Mouse (Mus musculus) megakaryocyte, embryonic 14.5 days (primary cell): ENCODE data around the gene Asah2. TPM values are rescaled to one million over a fixed set of nuclear protein-coding genes. Genes with fewer than 3 reads are reported as not detected.
"Not testable (repeated sequence)": the region's sequence is repeated elsewhere in the genome, so short reads cannot be mapped to it uniquely, and the experiment has no call there.

Experiments
- H3K27me3 ChIP-seq: replicated peaks from 2 replicates; pipeline ENCODE3; 2012; ENCODE audit warnings: inconsistent platforms
- H3K36me3 ChIP-seq: replicated peaks from 2 replicates; pipeline ENCODE3; 2012; ENCODE audit warnings: low read length, inconsistent platforms, mixed read lengths
- H3K4me1 ChIP-seq: 2 replicates; pipeline ENCODE4 v1.6.1; 2012; ENCODE audit warnings: inconsistent platforms
- H3K4me3 ChIP-seq: replicated peaks from 2 replicates; pipeline ENCODE3; 2012; ENCODE audit warnings: moderate library complexity, mild to moderate bottlenecking, inconsistent platforms
- H3K9me3 ChIP-seq: 2 replicates; pipeline ENCODE4 v1.6.1; 2012; ENCODE audit warnings: inconsistent platforms
- FLI1 ChIP-seq: IDR thresholded peaks from 2 replicates; pipeline ENCODE4 v1.6.1; 2012; ENCODE audit warnings: low read length, inconsistent platforms, mixed read lengths
- GATA1 ChIP-seq: IDR thresholded peaks from 3 replicates; pipeline ENCODE4 v1.6.1; 2012; ENCODE audit warnings: mixed read lengths, low read length, inconsistent platforms, borderline replicate concordance
- polyA plus RNA-seq: library from polyadenylated mRNA; stranded (reverse); fragments of >175 nt; gene quantifications from 2 replicates; pipeline ENCODE4 v1.2.3, GENCODE M21; 2012; ENCODE audit warnings: low replicate concordance; ENCODE audit not compliant: insufficient read depth

Asah2 gene
- polyA plus RNA-seq, 1 experiment = 0.48 TPM

DNA sequence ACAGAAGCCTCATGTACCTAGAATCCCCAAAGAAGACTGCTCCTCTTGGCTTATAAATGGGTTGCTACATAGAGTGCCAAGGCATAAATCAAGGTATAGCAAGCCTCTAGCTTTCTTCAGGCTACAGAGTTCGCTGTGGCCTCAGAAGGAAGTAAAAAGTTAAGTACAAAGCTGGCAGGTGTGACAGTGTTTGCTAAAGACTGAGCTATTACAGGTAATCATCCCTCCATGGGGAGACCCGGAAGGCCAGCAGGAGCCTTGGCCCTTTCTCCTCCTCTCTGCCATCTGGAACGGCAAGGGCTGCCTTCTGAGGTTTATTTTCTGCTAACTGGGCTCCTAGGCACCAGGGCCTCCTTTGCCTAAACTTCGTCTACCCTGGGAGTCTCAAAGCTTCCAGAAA is 3.8 kb downstream of the Asah2 start:
- TF ChIP-seq FLI1 (no peak), GATA1 (no peak)
- Histone ChIP-seq H3K9me3 (no peaks in the 10 kb centered on the region), H3K36me3 (no peaks in the 10 kb centered on the region), H3K27me3 (no peaks in the 10 kb centered on the region), H3K4me1 (peaks cover 18% of the 10 kb centered on the region), H3K4me3 (no peak overlapping the region)

DNA sequence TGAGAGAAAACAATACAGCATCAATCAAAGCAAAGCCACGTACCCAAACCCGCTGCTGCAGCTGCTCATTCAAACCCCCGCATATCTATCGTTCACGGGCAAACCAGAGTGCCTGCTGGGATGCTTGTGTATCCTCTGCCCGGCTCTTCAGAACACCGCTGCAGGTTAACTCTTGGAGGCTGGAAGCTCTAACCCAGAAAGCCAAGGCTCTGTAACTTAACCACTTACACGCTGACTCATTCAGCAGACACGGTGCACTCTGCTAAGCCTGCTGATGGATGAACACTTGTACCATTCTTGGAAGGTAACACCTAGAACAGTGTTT is 5.1 kb downstream of the Asah2 start:
- no peaks in the 10 kb centered on the region for H3K27me3 ChIP-seq
- H3K9me3 ChIP-seq = no peaks in the 10 kb centered on the region
- H3K4me3 ChIP-seq = no peak overlapping the region
- TF ChIP-seq FLI1 = no peak
- peaks cover 18% of the 10 kb centered on the region for H3K4me1 ChIP-seq
- H3K36me3 ChIP-seq = no peaks in the 10 kb centered on the region

DNA sequence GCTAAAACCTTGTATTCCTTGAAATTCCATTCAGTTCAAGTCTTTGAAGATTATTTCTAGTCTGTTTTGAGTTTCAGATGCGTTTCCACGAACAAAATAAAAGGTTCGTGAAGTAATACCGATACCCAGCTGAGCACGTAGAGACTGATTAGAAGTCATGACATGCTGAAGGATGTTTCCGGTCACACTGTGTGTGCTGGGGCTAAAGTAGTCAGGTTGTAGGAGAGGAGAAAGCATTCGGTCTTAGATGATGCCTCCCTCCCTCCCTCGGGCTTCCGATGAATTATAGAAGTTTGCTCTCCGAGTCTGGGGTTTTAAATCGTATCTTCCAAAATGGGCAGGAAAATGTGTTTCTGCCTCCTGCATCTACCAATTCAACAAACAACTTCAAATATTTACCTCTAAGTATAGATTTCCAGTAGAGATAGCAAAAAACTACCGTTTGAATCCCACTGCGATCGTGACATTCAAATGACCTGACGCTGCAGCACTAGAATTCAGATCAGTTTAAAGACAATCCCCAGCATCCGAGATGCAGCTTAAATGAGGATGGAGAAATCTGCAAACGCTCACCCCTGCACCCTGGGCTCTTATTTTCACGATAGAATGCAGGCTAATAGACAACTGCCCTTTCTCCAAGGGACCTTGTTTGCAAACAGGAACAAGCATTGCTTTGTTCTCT is 5.6 kb downstream of the Asah2 start:
- TF ChIP-seq GATA1 = no peak
- no peak for TF ChIP-seq FLI1
- Histone ChIP-seq H3K4me3 (no peak overlapping the region), H3K9me3 (no peaks in the 10 kb centered on the region), H3K36me3 (no peaks in the 10 kb centered on the region), H3K27me3 (no peaks in the 10 kb centered on the region), H3K4me1 (peaks cover 18% of the 10 kb centered on the region)

DNA sequence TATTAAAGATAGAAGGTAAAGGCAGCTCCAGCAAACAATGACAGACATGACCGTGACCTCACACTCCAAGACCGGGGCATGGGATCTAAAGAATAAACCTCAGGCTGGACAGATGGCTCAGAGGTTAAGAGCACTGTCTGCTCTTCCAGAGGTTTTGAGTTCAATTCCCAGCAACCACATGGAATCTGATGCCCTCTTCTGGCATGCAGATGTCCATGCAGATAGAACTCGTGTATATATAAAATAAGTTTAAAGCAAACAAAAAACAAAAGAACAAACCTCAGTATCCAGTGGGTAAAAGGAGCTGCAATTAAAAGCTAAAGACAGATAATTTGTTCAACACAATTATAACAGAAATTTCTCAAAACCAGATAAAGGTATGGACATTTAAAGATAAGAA is 9.4 kb downstream of the Asah2 start:
- TF ChIP-seq GATA1 (no peak), FLI1 (no peak)
- no peaks in the 10 kb centered on the region for H3K9me3 ChIP-seq
- H3K4me3 ChIP-seq = no peak overlapping the region
- peaks cover 6% of the 10 kb centered on the region for H3K36me3 ChIP-seq
- H3K27me3 ChIP-seq = peaks cover 2% of the 10 kb centered on the region
- H3K4me1 ChIP-seq = peaks cover 8% of the 10 kb centered on the region

DNA sequence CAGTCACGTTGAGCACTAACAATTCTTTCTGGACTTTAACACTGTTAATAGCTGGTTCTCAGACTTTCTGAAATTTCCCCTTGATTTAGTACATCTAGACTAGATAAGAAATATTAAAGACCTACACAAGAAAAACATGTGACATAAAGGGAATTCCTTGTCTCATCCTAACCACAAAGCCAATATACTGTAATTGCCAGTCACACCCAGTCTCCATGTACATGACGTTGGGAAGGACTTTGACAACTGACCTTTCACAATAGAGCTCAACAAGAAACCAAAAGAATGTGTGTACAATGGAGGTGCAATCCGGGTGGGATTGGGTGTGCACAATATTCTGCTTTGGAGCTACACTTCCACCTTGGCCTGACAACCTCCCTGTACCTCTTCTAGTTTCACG is 15.7 kb downstream of the Asah2 start:
- Histone ChIP-seq H3K4me1 (peaks cover 3% of the 10 kb centered on the region; the same call in 1 of the 2 replicates), H3K9me3 (no peaks in the 10 kb centered on the region), H3K36me3 (peaks cover 16% of the 10 kb centered on the region), H3K27me3 (peaks cover 2% of the 10 kb centered on the region), H3K4me3 (no peak overlapping the region)
- no peak for TF ChIP-seq FLI1
- TF ChIP-seq GATA1 = no peak

DNA sequence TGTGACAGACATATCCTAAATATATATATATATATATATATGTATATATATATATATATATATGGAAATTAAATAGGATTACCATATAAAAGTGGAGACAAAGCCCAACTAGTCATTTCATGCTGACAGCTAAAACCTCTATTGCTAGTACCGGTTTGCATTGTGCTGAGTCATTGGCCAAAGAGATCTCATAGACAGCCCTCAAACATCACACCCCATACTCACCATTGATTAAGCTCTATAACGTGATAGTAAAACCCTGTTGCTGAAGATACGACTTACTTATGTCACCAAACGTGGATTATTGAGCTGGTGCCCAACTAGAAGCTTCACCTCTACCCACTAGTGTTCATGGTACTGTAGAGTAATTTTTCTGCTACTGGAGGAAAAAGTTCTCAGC is 17.2 kb downstream of the Asah2 start:
- H3K9me3 ChIP-seq = no peaks in the 10 kb centered on the region
- no peaks in the 10 kb centered on the region for H3K27me3 ChIP-seq
- peaks cover 16% of the 10 kb centered on the region for H3K36me3 ChIP-seq
- TF ChIP-seq FLI1 (no peak), GATA1 (no peak)
- H3K4me1 ChIP-seq = peaks cover 3% of the 10 kb centered on the region; the same call in 1 of the 2 replicates
- H3K4me3 ChIP-seq = no peak overlapping the region

DNA sequence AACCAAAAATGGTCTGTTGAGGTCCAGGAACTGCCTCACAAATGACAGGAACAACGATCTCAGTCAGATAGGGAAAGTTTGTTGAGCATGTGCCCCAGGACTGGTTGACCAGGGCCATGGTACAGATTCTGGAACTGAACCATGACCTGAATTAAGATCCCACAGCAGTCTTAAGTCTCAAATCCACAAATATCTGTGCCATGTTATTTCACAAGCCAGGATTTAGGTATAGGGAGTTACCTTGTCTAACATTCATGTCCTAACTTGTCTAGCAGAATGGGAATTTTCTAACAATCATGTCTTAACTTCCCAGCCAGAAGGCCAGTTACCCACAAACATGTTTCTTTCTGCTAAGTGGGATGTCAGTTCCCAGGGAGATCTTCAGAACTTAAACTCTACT is 19.4 kb downstream of the Asah2 start:
- H3K36me3 ChIP-seq = peaks cover 10% of the 10 kb centered on the region
- H3K27me3 ChIP-seq = no peaks in the 10 kb centered on the region
- TF ChIP-seq FLI1 (no peak), GATA1 (no peak)
- H3K4me3 ChIP-seq = no peak overlapping the region
- H3K4me1 ChIP-seq = peaks cover 3% of the 10 kb centered on the region; the same call in 1 of the 2 replicates
- no peaks in the 10 kb centered on the region for H3K9me3 ChIP-seq

DNA sequence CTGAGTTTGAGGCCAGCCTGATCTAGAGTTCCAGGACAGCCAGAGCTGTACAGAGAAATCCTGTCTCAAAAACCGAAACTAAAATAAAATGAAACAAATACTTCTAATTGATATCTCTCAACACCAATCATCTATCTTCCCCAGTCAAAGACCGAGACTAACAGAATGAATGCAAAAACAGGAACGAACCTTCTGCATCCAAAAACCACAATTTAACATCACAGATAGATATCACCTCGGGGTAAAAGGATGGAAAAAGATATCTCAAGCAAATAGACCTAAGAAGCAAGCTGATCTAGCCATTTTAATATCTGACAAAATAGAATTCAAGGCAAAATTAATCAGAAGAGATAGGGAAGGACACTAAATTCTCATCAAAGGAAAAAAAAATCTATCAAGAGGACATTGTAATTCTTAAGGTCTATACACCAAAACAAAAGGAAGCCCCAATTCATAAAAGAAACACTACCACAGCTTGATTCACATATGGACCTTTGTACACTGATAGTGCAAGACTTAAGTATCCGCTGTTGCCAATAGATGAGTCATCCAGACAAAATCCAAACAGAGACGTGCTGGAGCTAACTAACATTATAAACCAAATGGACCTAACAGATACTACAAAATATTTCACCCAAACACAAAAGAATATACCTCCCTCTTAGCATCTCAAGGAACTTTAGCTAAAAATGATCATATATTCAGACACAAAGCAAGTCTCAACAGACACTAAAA is 20.1 kb downstream of the Asah2 start:
- H3K4me3 ChIP-seq = no peak overlapping the region
- no peak for TF ChIP-seq GATA1
- TF ChIP-seq FLI1 = no peak
- H3K27me3 ChIP-seq = no peaks in the 10 kb centered on the region
- peaks cover 10% of the 10 kb centered on the region for H3K36me3 ChIP-seq
- H3K4me1 ChIP-seq = peaks cover 3% of the 10 kb centered on the region; the same call in 1 of the 2 replicates
- no peaks in the 10 kb centered on the region for H3K9me3 ChIP-seq

DNA sequence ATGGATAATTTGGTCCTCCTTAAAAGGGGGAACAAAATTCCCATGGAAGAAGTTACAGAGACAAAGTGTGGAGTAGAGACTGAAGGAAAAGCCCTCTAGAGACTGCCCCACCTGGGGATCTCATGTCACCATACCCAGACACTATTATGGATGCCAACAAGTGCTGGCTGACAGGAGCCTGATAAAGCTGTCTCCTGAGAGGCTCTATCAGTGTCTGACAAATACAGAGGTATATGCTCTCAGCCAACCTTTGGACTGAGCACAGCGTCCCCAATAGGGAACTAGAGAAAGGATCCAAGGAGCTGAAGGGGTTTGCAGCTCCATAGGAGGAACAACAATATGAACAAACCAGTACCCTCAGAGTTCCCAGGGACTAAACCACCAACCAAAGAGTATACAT is 23.2 kb downstream of the Asah2 start:
- H3K4me1 ChIP-seq, H3K9me3 ChIP-seq, H3K27me3 ChIP-seq, H3K36me3 ChIP-seq, H3K4me3 ChIP-seq: not testable (repeated sequence)

DNA sequence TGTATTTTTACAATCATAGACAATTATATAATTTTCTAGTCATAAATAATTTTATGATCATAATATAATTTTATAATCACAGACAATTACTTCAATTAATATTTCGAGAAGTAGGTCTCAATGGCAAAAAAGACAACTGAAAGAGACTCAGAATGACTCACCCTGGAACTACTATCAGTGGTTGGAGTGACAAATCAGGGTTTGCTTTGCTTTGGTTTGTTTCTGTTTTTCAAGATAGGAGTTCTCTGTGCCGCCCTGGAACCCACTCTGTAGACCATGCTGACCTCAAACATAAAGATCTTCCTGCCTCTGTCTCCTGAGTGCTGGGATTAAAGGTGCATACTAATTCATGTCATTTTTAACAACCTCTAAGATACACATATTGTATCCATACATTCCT is 37.7 kb downstream of the Asah2 start:
- H3K4me1 ChIP-seq = peaks cover 2% of the 10 kb centered on the region; the same call in 1 of the 2 replicates
- H3K36me3 ChIP-seq = no peaks in the 10 kb centered on the region
- no peak overlapping the region for H3K4me3 ChIP-seq
- H3K27me3 ChIP-seq = peaks cover 12% of the 10 kb centered on the region
- no peaks in the 10 kb centered on the region for H3K9me3 ChIP-seq
- TF ChIP-seq GATA1 = no peak
- no peak for TF ChIP-seq FLI1

DNA sequence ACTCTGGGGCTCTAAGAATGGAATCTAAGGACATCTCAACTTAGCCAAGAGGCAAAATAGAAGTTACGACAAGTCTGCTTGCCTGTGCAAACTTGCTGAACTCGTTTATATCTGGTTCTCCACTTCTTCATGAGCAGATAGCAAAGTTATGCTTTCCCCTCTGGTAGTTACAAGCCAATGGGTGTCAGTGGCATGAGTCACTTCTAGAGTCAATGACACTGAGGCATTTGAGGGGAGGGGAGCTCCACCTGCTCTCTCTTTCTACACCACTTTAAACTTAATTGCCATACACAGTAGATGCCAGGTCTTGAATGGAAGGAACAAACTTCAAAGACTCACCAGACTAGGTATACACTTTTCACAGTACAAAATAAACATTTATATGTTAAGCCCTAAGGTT is 38.4 kb downstream of the Asah2 start:
- H3K9me3 ChIP-seq = no peaks in the 10 kb centered on the region
- TF ChIP-seq FLI1 (no peak), GATA1 (no peak)
- H3K4me3 ChIP-seq = no peak overlapping the region
- H3K27me3 ChIP-seq = peaks cover 12% of the 10 kb centered on the region
- no peaks in the 10 kb centered on the region for H3K36me3 ChIP-seq
- H3K4me1 ChIP-seq = no peaks in the 10 kb centered on the region
